Mouse (Mus musculus) testis, postnatal 10 days (tissue): ENCODE measurements at regions not wholly inside any gene's neighbourhood (a gene's known extent, or its start where the extent isn't known, plus 50 kb on each side); places are given as distances from the start of the nearest gene placed in this dataset.

ENCODE experiments used
- DNase-seq: peaks from one replicate; pipeline ENCODE4 v3.0.0; 2021; ENCODE audit warnings: low spot score

DNA sequence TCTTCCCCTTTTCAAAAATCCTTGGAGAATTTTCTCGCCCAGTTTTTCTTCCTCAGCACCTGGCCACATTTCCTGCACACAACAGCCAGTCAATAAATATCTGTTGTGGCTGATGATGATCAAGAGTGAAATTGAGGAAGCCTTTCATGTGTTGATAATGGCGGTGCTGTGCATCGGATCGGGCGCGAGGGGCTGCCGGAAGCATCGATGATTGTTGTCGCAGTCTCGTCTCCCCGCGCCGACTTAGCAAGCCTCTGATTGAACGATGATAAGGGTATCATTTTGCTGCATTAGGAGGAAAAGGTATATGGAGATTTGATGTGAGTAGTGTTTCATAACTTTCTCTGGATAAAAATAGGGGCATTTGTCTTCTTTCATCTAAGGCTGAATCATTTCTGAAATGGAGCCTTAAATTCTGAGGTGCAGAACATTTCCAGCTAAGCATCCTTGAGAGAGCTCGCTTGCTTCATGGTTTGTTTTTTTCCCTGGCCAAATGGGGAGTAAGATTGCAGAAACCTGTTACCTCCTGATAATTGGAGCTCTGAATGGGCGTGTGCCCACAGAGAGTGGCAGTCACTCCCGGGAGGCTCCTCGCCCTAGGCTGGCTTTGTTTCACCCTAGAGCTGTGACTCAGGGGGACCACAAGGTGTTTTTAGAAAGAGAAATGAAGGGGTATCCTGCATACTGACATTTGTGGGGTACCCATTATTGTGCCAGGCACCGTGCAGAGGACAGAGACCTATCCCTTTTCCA is 94.8 kb upstream of the Podxl start:
- no peak for DNase-seq

GRCm38 (mm10) chr6:31650791-31651476 is 87.2 kb upstream of the Podxl start:
- no peak for DNase-seq

GRCm38 (mm10) chr6:31645261-31645660 is 81.5 kb upstream of the Podxl start:
- DNase-seq: no peak

- DNase-seq: no peak
Measured at GRCm38 (mm10) chr6:31644504-31644903, 80.7 kb upstream of the Podxl start.

DNA sequence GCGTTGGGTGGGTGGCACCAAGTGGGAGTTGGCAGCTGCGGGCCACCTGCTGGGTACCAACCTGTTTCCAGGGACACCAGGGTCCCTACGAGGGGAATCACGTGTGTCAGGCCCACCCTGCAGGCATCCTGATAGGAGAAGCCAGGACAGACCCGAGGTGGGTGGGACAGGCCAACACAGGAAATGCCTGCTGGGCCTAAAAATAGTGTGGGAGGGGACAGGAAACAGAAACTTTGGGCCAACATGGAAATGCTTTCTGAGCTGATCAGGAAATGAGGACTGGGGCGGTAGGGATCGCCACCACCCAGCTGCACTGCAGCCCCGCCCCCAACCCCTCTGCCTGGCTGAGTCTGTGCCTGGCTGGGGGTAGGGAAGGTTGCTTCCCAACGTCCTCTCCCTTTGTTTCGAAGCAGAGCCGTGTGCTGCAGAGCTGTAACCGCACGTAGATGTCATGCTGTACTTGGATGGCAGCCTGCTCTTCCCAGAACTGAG is 78.7 kb upstream of the Podxl start:
- DNase-seq: peak; percentile 62

GRCm38 (mm10) chr6:31640745-31641144 is 77.0 kb upstream of the Podxl start:
- no peak for DNase-seq

DNA sequence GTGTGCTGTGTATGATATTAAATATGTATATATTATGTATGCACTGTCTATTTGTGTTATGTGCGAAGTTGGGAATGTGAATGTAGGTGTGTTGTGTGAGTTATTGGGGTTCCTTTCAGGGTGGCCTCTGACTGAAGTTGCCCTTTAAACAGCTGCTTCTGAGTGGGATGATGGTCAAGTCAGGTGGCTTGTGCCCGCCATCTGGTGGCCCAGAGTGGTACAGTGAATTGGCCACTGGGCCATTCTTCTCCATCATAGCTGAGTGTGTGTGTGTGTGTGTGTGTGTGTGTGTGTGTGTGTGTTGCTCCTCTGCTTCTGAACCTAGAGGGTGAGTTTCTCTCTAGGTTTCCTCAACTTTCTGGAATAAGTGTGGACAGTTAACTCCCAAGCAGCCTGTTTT is 75.7 kb upstream of the Podxl start:
- peak; percentile 84 for DNase-seq

- DNase-seq: no peak
Measured at GRCm38 (mm10) chr6:31638434-31639220, 74.8 kb upstream of the Podxl start.

GRCm38 (mm10) chr6:31637371-31638052 is 73.7 kb upstream of the Podxl start:
- no peak for DNase-seq

DNA sequence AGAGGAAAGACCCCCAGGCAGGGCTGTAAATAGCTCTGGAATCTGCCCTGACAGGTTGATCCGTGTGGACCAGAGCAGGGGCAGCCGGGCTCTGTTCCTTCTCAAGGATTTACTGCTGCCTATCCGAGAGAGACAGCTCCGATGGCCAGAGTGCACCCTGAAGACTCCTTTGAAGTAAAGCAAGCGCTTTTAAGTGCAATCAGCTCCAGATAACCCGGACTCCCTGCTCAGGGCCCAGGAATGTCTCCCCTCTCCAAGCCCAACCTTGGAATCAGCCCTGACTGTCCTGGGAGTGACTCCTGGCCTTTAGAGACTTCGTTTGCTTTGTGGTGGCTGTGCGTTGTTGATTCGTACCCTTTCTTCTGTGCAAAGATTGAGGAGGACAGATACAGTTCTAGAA is 73.2 kb upstream of the Podxl start:
- no peak for DNase-seq

DNA sequence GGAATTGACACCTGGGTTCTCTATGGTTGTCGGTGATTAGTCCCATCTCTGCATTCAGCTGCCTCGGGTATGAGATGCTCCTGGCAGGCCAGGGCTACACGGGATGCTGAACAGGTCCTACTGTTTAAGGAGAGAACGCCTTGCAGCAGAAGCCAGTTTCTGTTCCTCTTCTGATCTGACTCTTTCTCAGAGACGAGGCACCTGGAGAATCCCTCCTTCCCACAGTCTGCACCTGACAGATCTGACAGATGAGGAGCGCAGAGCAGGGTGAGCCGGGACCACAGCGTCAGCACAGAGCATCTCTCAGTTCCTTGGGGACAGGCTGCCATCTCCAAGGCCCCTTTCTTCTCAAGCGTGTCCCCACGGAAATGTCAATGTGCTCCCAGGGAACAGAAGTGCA is 68.7 kb upstream of the Podxl start:
- no peak for DNase-seq

- DNase-seq: no peak
Measured at GRCm38 (mm10) chr6:31630009-31630408, 66.2 kb upstream of the Podxl start.

DNA sequence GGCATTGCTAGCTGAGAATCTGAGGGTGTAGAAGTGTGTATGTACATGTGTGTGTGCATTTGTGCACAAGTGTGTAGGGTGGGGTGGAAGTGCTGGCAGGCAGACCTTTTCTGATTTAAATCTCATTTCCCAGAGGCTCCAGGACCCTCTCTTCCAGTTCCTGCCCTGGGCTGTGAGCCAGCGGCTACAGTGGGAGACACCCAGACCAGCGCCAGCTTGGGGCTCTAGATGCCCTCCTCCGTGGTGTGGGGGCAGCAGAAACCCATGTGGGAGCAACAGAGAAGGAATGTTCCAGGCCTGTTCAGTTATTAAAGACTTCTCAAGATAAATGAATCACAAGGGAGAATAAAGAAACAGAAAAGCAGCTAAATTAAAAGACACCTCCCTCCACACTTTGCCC is 64.1 kb upstream of the Podxl start:
- peak; percentile 58 for DNase-seq

GRCm38 (mm10) chr6:31625055-31625454 is 61.3 kb upstream of the Podxl start:
- no peak for DNase-seq

GRCm38 (mm10) chr6:31624374-31624773 is 60.6 kb upstream of the Podxl start:
- no peak for DNase-seq

DNA sequence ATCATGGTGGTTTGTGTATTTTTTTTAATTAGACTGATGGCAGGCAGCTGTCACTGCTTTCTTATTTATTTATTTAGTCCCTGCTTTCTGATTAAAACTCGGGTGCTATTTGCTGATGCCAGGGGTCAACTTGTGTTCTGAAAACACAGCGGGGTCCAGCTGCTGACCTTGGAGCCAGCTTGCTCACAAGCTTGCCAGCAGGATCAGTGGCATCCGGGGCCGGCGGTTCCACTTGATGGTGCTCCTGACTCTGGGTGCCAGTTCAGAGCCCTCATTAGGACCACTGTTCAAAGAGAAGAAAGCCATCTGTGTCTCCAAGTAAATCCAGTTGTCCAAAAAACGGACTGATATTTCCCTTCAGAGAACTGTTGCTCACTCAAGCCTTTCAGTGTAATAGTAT is 57.2 kb upstream of the Podxl start:
- DNase-seq: no peak

DNA sequence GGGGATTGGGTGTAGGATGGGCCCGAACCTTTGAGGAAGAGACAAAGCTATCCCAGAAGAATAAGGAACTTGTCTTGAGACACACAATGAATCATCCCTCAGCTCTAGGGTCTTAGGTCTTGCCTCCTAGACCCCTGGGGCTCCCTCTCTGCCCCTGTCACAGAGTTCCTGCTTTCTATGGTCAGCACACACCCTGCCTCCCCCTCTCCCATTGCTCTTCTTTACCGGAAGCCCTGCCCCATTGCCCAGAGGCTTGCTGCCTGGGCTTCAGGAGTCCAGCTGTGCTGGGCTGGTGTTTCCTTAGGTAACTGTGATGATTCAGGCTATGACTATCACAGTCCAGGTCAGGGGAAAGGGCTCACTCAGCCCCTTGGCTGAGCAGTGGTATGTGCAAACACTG is 55.1 kb upstream of the Podxl start:
- DNase-seq: no peak

GRCm38 (mm10) chr6:31617341-31617740 is 53.6 kb upstream of the Podxl start:
- DNase-seq: no peak

GRCm38 (mm10) chr6:31615426-31615970 is 51.7 kb upstream of the Podxl start:
- DNase-seq: no peak

DNA sequence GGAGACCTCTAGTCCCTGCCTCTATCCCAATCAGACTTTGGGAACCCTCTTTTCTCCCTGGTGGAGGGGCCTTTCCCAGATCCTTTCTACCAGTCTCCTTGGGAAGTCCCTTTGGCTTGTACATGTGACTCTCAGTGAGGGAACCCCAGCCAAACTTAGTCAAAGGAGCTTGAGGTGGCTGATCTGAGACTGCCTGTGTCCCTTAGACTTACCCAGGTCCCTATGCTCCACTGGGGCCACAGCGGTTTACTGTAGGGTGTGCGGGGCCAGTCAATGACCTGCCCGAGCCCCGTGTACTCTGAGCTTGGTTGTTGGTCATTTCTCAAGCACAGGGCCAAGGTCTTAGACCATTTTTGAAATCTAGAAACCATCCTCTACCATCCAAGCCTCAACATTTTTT is 50.8 kb upstream of the Podxl start:
- no peak for DNase-seq

GRCm38 (mm10) chr6:31613590-31614319 is 50.0 kb upstream of the Podxl start:
- DNase-seq: no peak
